Mouse (Mus musculus) forebrain, postnatal 0 days (tissue): ENCODE measurements at regions not wholly inside any gene's neighbourhood (a gene's known extent, or its start where the extent isn't known, plus 50 kb on each side); places are given as distances from the start of the nearest gene placed in this dataset.
A peak's percentile ranks its signal among the peaks of the same experiment; 100 is the strongest.

ENCODE experiments used
- ATAC-seq: fragments of 200-750 bp; cut with Nextera tagmentation; 2 replicates; pipeline ENCODE4 v1.8.0; 2017; ENCODE audit warnings: mild to moderate bottlenecking, moderate library complexity
- DNase-seq: peaks from one replicate; pipeline ENCODE4 v3.0.0-alpha.2; 2015
- H3K27ac ChIP-seq: fragments of 300-500 bp; sonication (generic); 2 replicates; pipeline ENCODE4 v1.5.1; 2014; ENCODE audit warnings: low read depth, mild to moderate bottlenecking, antibody characterized with exemption, low read length, moderate library complexity, mixed read lengths
- H3K27me3 ChIP-seq: fragments of 300-500 bp; sonication (generic); 2 replicates; pipeline ENCODE4 v1.6.1; 2014; ENCODE audit warnings: mild to moderate bottlenecking, low read length, mixed read lengths; ENCODE audit not compliant: insufficient read depth
- H3K36me3 ChIP-seq: fragments of 300-500 bp; sonication (generic); 2 replicates; pipeline ENCODE4 v1.6.1; 2014; ENCODE audit warnings: mild to moderate bottlenecking, moderate library complexity; ENCODE audit not compliant: insufficient read depth
- H3K4me1 ChIP-seq: fragments of 300-500 bp; sonication (generic); 2 replicates; pipeline ENCODE4 v1.6.1; 2014; ENCODE audit warnings: antibody characterized with exemption; ENCODE audit not compliant: insufficient read depth
- H3K4me2 ChIP-seq: fragments of 300-500 bp; sonication (generic); 2 replicates; pipeline ENCODE4 v1.6.1; 2014; ENCODE audit warnings: low read depth, mild to moderate bottlenecking, moderate library complexity
- H3K4me3 ChIP-seq: fragments of 300-500 bp; sonication (generic); 2 replicates; pipeline ENCODE4 v1.5.1; 2014; ENCODE audit warnings: low read depth, low read length, mixed read lengths
- H3K9ac ChIP-seq: fragments of 300-500 bp; sonication (generic); 2 replicates; pipeline ENCODE4 v1.6.1; 2014; ENCODE audit warnings: mild to moderate bottlenecking
- H3K9me3 ChIP-seq: fragments of 300-500 bp; sonication (generic); 2 replicates; pipeline ENCODE4 v1.6.1; 2016; ENCODE audit warnings: low read length
- CTCF ChIP-seq: sonication (generic); IDR thresholded peaks from 2 replicates; pipeline ENCODE4 v1.5.1; 2016; ENCODE audit warnings: antibody characterized with exemption, control low read depth, low read depth
- WGBS: fragments of 180-500 bp; shearing (Covaris S2); extraction: QIAGEN DNeasy Blood & Tissue Kit; methylation state at CpG from one replicate; pipeline ENCODE4 v1.1.7; 2014; 5-methylcytosine and 5-hydroxymethylcytosine counted together

DNA sequence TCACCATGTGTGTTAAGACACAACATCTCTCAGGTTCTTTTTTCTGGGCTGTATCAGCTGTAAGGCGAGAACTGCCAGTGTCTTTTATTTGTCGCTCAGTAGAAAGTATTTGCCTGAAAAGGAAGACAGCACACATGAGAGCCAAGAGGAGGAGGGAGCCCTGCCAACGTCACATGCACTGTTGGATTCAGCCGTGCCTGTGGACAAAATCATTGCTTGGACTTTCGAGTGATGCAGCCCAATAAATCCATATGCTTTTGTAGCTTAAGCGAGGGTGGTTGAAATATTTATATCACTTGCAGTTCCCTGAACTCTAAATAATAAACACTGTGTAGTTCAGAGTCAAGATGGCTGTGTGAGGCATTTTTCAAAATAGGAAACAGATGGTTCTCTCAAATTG lies 108.4 kb upstream of the Ddit4l start:
- peak overlapping the region; percentile 45; the same call in 1 of the 2 replicates for H3K27ac ChIP-seq
- peak; percentile 45; the same call in 1 of the 2 replicates for ATAC-seq

DNA sequence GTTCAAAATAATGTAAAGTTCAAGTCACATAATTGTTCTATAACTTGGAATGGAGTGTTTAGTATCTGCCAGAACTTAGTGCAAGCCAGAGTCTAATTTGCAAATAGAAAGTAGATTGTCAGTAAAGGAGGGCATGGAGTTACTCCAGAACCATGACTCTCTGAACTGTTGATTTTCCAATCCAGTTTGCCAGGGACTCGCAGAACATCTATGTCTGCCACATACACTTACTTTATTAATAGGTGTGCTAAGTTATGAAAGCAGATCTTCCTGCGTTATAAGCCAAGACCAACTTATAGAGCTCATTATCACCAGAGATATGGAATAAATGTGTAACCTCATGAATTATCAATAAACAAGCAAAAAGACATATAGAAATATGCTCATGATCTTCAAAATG lies 107.2 kb upstream of the Ddit4l start:
- H3K9ac ChIP-seq, result no peak overlapping the region
- H3K27ac ChIP-seq, result no peak overlapping the region
- WGBS, result 92% methylated on average over 2 of the region's 2 CpGs
- no peaks in the 10 kb centered on the region for H3K9me3 ChIP-seq
- TF ChIP-seq CTCF, result no peak
- H3K36me3 ChIP-seq, result no peaks in the 10 kb centered on the region
- 0 out of 2 replicates have a peak, but pooled peaks cover 5% of the 10 kb centered on the region for H3K4me1 ChIP-seq
- no peak overlapping the region for H3K4me2 ChIP-seq
- no peak for DNase-seq
- no peak overlapping the region for H3K4me3 ChIP-seq
- H3K27me3 ChIP-seq, result no peaks in the 10 kb centered on the region
- no peak for ATAC-seq

More for the DNA sequence above, 108.4 kb upstream of the Ddit4l start:
- H3K27me3 ChIP-seq, result no peaks in the 10 kb centered on the region
- 34% methylated on average over 6 of the region's 6 CpGs for WGBS
- H3K4me2 ChIP-seq, result no peak overlapping the region
- H3K4me1 ChIP-seq, result 0 out of 2 replicates have a peak, but pooled peaks cover 5% of the 10 kb centered on the region
- H3K36me3 ChIP-seq, result no peaks in the 10 kb centered on the region
- H3K4me3 ChIP-seq, result no peak overlapping the region
- no peak overlapping the region for H3K9ac ChIP-seq
- TF ChIP-seq CTCF, result no peak
- no peaks in the 10 kb centered on the region for H3K9me3 ChIP-seq
- peak; percentile 44 for DNase-seq

DNA sequence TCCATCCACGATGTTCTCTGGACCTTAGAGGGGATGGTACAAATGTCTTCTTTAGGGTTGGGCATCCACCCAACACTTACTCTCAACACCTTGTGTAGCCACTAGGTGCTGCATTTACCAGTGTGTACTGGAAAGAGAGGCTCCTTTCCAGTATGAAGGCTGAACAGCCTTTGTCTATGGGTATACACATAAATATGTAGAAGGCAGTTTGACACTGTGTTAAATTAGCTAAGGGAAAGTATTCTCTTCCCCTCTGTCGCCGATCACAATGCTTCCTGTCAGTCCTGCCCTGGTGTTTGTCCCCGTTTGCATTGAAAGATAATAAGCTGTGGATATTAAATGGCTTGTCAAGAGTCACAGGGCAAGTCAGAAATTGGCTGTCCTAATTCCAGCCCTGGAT lies 104.0 kb upstream of the Ddit4l start:
- H3K4me3 ChIP-seq, result no peak overlapping the region
- no peaks in the 10 kb centered on the region for H3K36me3 ChIP-seq
- no peaks in the 10 kb centered on the region for H3K9me3 ChIP-seq
- 0 out of 2 replicates have a peak, but pooled peaks cover 4% of the 10 kb centered on the region for H3K4me1 ChIP-seq
- ATAC-seq, result peak; percentile 20; the same call in 1 of the 2 replicates
- no peak for DNase-seq
- no peak overlapping the region for H3K27ac ChIP-seq
- H3K27me3 ChIP-seq, result no peaks in the 10 kb centered on the region
- no peak overlapping the region for H3K4me2 ChIP-seq
- 43% methylated on average over 4 of the region's 4 CpGs for WGBS
- no peak overlapping the region for H3K9ac ChIP-seq
- TF ChIP-seq CTCF, result no peak

DNA sequence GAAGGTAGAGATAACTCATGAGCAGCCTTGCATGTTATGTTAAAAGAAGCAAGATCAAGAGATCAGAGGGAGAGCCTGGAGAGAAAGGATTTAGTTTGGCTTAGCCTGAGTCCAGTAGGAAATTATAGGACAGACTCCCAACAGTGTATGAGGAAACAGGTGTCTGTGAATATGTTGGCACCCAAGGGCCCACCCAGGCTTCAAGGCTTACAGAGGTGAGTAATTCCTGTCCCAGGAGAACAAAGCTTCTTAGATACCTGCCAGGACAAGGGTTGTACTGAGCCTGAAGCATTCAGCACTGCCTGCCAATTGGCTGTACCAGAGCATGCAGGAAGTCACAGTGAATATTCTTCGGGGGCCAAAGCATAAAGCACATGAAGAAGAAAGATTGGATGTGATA lies 101.2 kb upstream of the Ddit4l start:
- DNase-seq (no peak), ATAC-seq (no peak)
- Histone ChIP-seq H3K9ac (no peak overlapping the region), H3K27ac (no peak overlapping the region), H3K4me3 (no peak overlapping the region), H3K4me2 (no peak overlapping the region), H3K36me3 (no peaks in the 10 kb centered on the region), H3K4me1 (no peaks in the 10 kb centered on the region), H3K27me3 (no peaks in the 10 kb centered on the region), H3K9me3 (no peaks in the 10 kb centered on the region)
- 93% methylated on average over 1 of the region's 1 CpGs for WGBS
- TF ChIP-seq CTCF, result no peak

DNA sequence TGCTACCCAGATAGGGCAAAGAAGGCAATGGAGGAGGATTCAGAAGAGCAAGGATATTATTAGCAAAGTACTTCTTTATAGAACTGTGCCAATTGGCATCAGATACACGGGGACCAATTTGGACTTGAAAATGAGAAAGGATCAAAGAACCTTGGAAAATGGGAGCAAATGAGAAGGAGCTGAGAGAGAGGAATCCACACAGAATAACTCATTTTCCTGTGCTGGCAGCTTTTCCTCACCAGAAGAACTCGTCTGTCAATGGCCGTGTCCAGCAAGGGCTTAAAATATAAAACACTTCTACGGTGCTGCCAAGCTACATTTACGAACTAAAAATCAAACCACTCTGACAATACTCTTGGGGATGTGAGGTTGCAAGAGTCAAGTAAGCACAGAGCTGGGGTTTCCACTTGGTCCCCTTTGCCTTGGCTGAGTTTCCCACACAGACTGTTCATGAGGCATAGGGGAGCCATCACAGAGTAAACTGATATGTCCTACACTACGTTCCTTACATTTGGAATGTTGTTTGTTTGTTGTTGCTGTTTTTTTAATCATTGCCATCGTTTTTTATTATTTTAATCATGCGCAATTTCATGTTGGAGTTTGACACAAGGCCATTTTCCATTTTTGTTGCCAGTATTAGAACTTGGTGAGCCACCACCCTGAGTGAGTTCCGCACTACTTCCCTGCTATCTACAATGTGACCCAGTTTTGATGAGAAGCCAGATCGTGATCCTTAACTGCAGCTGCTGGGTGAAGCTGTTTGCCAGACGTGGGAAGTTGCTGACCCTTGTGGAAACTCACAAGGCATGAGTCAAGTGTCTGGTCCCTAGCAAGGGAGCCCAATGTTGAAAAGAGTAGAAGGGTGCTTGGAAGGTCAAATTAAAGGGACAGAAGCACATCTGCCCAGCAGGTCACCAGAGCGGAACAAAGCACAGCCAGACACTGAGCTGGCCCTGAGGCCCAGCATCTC lies 95.5 kb upstream of the Ddit4l start:
- 67% methylated on average over 12 of the region's 12 CpGs for WGBS
- no peak for DNase-seq
- no peak for TF ChIP-seq CTCF

DNA sequence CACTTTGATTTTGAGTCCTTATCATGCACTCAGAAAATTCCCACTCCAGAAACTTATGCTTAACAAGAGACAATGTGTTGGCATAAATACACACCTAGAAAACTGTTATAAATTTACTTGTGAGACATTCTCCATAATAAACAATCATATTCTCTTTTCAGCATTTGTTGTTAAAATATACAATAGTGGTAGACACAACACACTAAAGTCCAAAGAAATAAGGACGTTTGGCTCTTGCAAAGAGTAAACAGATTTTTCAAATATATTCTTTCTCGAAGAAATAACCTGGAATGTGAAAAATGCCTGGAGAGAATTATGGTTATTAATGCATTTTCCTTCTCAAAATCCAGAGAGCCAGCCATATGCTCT lies 91.8 kb upstream of the Ddit4l start:
- no peak for TF ChIP-seq CTCF
- Histone ChIP-seq H3K27me3 (no peaks in the 10 kb centered on the region), H3K9ac (no peak overlapping the region), H3K9me3 (no peaks in the 10 kb centered on the region), H3K4me3 (no peak overlapping the region), H3K4me2 (no peak overlapping the region), H3K4me1 (peaks cover 8% of the 10 kb centered on the region; the same call in 1 of the 2 replicates), H3K36me3 (no peaks in the 10 kb centered on the region), H3K27ac (0 out of 2 replicates have a peak overlapping the region, but pooled peaks have one; percentile 30)
- ATAC-seq (peak; percentile 8; the same call in 1 of the 2 replicates), DNase-seq (no peak)
- WGBS, result 24% methylated on average over 2 of the region's 2 CpGs

More for the DNA sequence above, 95.5 kb upstream of the Ddit4l start:
- Histone ChIP-seq H3K36me3 (no peaks in the 10 kb centered on the region), H3K9me3 (no peaks in the 10 kb centered on the region), H3K9ac (no peak overlapping the region), H3K27ac (no peak overlapping the region), H3K4me1 (peaks cover 8% of the 10 kb centered on the region; the same call in 1 of the 2 replicates), H3K4me3 (no peak overlapping the region), H3K4me2 (no peak overlapping the region), H3K27me3 (no peaks in the 10 kb centered on the region)
- ATAC-seq, result no peak
